Mouse (Mus musculus) mature B cell (primary cell): ENCODE measurements around the gene Gm5148.

Source experiments
- in situ Hi-C: fragments of 300-500 bp; cut with MboI; formaldehyde crosslinking; loops from 2 replicates; pipeline ENCODE4 v1.14.3; 2019

Gene Gm5148

GRCm38 (mm10) chr3:37693552-37693951 lies 30.7 kb downstream of the Gm5148 start:
- in situ Hi-C loops = no loop called here

- in situ Hi-C loops = no loop called here
Observed at GRCm38 (mm10) chr3:37692945-37693344, 31.3 kb downstream of the Gm5148 start.

GRCm38 (mm10) chr3:37687158-37687980 lies 36.9 kb downstream of the Gm5148 start:
- in situ Hi-C loops = no loop called here

- in situ Hi-C loops = no loop called here
Observed at GRCm38 (mm10) chr3:37686751-37687150, 37.5 kb downstream of the Gm5148 start.

GRCm38 (mm10) chr3:37686219-37686618 lies 38.1 kb downstream of the Gm5148 start:
- in situ Hi-C loops = no loop called here

- in situ Hi-C loops = no loop called here
Observed at GRCm38 (mm10) chr3:37676291-37676690, 48.0 kb downstream of the Gm5148 start.

- in situ Hi-C loops = no loop called here
Observed at GRCm38 (mm10) chr3:37675056-37675525, 49.2 kb downstream of the Gm5148 start.

GRCm38 (mm10) chr3:37673513-37674261 lies 50.6 kb downstream of the Gm5148 start:
- in situ Hi-C loops = no loop called here

- in situ Hi-C loops = no loop called here
Observed at GRCm38 (mm10) chr3:37672266-37673040, 51.8 kb downstream of the Gm5148 start.

GRCm38 (mm10) chr3:37669100-37669499 lies 55.2 kb downstream of the Gm5148 start:
- in situ Hi-C loops = no loop called here

- in situ Hi-C loops = no loop called here
Observed at GRCm38 (mm10) chr3:37668652-37669051, 55.6 kb downstream of the Gm5148 start.

GRCm38 (mm10) chr3:37667736-37668135 lies 56.6 kb downstream of the Gm5148 start:
- in situ Hi-C loops = no loop called here

- in situ Hi-C loops = no loop called here
Observed at GRCm38 (mm10) chr3:37667119-37667467, 57.2 kb downstream of the Gm5148 start.

- in situ Hi-C loops = no loop called here
Observed at GRCm38 (mm10) chr3:37666291-37667118, 57.8 kb downstream of the Gm5148 start.
